Mouse (Mus musculus) right cerebral cortex, adult 18-20 months (tissue): ENCODE results near the gene Rwdd2b.
A peak's percentile ranks its signal among the peaks of the same experiment; 100 is the strongest.

Experiments
- DNase-seq: peaks from one replicate; pipeline ENCODE4 v3.0.0; 2022; ENCODE audit warnings: mixed read lengths

The Rwdd2b gene

GRCm38 (mm10) chr16:87440184-87440686 lies at the start of gene Rwdd2b:
Rwdd2b (minus strand) TSS chr16:87440573.
- DNase-seq: peak; percentile 95

DNA sequence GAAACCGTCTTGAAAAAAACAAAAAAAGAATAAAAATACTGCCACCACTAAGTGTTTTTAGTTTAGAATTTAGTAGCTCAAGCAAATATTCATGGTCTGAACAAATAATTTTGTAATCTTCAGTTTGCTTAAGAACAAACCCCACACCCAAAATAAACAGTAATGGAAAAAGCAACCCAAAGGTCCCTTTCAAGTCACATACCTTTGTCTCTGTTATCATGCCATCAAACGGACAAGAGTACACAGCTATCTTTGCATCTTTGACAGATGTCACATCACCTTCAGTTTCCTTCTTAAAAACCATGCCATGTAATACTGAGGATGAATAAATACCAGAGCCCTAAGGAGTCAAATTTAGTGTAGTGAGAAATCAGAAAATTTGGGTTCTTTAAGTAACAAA lies 48.2 kb upstream of the Rwdd2b start:
- no peak for DNase-seq

DNA sequence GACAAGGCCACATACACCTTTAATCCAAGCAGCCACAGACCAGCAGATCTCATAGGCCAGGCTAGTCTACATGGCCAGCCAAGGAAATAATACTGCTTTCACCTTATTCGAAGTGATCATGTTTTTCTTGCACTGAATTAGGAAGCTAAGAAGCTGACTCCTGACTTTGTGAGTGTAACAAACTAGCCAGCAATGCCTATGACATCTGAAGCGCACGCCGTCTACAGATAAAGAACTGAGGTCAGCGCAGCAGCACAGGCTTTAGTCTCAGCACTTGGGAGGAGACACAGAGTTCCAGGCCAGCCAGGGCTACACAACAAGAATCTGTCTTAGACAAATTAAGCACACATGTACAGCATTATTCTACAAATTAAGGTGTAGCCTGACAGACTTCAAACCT lies 46.4 kb upstream of the Rwdd2b start:
- no peak for DNase-seq

GRCm38 (mm10) chr16:87484367-87484766 lies 44.0 kb upstream of the Rwdd2b start:
- DNase-seq: no peak

GRCm38 (mm10) chr16:87470579-87470978 lies 30.2 kb upstream of the Rwdd2b start:
- DNase-seq: no peak

GRCm38 (mm10) chr16:87458752-87459151 lies 18.4 kb upstream of the Rwdd2b start:
- no peak for DNase-seq

DNA sequence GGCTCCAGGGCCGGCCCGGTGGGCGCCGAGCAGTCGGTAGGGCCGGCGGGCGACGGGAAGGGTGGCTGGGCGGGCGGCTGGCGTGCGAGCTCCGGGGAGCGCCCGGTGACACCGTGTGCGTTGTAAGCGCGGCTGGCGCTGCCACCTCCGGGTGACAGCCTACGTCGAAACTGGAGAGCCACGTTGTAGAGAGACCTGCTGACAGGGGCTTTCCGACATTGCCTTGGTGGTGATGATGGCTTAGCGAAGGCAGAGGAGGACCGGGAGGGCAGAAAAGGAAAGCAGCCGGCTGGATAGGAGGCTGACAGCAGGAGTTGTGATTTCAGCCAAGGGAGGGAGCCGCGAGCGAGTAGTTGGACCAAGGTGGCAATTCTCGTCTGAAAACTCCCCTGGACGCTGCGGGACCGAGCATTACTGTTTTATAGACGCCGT lies 14.8 kb upstream of the Rwdd2b start:
- DNase-seq: no peak

- peak; percentile 96 for DNase-seq
These were observed 14.2 kb upstream of the Rwdd2b start, which contains the start of gene Usp16 for GRCm38 (mm10) chr16:87454419-87455179. Usp16 (plus strand) TSS chr16:87454703.

DNA sequence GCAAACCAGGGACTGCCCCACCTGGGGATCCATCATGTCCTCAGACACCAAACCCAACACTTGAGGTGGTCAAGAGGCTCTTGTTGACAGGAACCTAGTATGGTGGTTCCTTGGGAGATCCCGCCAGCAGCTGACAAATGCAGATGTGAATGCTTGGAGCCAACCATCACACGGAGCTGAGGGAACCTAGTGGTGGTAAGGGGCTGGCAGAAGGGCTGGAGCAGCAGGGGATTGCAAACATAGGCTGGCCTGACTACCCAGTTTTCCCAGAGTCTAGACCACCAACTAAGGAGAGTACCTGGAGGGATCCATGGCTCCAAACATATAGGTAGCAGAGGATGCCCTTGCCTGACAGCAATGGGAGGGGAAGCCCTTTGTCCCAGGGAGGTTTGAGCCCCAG lies 12.9 kb upstream of the Rwdd2b start:
- DNase-seq: no peak

DNA sequence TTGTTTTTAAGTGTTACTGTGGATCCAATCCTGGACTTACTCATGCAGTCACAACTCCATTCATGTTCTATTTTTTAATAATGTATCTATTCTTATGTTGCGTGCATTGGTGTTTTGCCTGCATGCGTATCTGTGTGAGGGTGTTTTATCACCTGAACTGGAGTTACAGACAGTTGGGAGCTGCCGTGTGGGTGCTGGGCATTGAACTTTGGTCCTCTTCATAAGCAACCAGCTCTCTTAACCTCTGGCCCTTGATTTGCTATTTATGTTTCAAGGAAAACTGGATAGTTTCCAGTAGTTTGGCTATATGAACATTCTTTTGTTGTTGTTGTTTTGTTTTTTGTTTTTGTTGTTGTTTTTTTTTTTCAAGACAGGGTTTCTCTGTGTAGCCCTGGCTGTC lies 5.2 kb upstream of the Rwdd2b start:
- no peak for DNase-seq

DNA sequence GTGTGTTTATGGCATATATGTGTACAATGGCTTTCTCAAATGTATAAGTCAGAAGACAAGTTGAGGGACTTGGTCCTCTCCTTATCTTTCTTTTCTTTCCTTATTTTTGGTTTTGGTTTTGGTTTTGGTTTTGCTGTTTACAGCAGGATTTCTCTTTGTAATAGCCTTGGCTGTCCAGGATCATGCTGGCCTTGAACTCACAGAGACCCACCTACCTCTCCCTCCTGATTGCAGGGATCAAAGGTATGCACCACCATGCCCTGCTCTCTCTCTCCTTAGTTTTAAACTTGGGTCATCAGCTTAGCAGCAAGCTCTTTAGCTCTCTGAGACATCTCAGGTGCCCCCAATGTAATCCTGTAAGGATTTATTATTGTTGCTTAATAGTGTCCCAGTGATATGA lies 4.7 kb upstream of the Rwdd2b start:
- no peak for DNase-seq

- no peak for DNase-seq
These were observed 3.7 kb upstream of the Rwdd2b start for GRCm38 (mm10) chr16:87444071-87444470.

- no peak for DNase-seq
These were observed 2.9 kb upstream of the Rwdd2b start for GRCm38 (mm10) chr16:87443245-87443644.

GRCm38 (mm10) chr16:87442291-87442690 lies 1.9 kb upstream of the Rwdd2b start:
- DNase-seq: no peak

GRCm38 (mm10) chr16:87441089-87441488 lies 716 bp upstream of the Rwdd2b start:
- DNase-seq: no peak

DNA sequence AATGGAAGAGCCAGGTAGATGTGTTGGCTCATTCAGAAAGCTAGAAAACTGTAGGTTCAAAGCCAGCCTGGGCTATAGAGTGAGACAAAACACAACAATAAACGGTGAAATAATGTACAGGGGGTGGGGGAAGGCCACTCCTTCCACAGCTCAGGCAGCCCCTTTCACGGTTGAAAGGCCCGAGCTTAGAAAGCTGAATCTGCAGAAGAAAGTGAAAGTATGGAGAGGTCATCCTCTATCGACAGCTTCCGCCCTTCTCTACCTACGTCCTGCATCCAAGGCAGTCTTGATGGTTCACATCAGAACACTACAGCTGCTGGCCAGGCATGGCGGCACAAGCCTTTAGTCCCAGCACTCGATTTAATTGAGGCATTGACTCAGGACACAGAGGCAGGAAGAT lies 1.7 kb downstream of the Rwdd2b start:
- DNase-seq: no peak

- DNase-seq: no peak
These were observed 3.3 kb downstream of the Rwdd2b start for GRCm38 (mm10) chr16:87437096-87437495.

- no peak for DNase-seq
These were observed 4.8 kb downstream of the Rwdd2b start for GRCm38 (mm10) chr16:87435411-87436205.

GRCm38 (mm10) chr16:87434946-87435345 lies 5.4 kb downstream of the Rwdd2b start:
- DNase-seq: no peak

- no peak for DNase-seq
These were observed 6.1 kb downstream of the Rwdd2b start for GRCm38 (mm10) chr16:87434266-87434665.

DNA sequence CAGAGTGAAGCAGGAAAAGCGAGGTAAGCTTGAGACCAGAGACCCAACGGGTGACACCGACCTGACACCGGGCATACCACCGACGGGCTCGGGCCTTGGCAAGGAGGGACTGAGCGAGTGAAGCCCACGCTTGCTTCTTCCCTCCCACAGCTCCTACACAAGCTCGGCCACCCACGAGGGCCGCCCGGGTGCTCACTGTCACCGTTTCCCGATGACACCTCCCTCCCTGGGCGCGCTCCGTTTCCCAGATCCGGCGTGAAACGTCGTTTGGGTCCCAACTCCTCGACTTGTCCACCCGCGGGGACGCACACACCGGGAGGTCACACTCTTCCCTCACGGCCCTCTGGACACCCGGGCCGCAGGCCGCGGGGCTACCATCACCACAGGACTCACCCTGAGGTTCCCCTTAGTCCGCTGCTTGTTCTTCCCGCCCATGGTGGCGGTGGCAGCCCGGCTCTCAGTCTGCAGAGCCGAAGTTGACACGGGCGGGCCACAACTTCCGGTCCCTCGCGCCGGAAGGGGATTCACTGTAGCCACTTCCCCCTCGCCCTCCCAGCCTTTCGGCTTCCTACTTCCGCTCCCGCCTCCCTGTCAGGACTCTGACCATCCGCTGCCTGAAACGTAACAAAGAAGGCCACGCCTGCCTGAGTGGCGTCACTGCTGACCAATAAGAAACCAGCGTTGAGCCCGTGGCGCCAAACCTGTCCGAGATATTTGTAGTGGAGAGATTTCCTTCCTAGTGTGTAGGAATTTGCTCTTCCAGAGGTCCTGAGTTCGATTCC lies 8.1 kb downstream of the Rwdd2b start, which contains the start of gene Ltn1:
Gene Ltn1 (minus strand): TSS at position 580 of the 782 bp plus-strand sequence.
- peak; percentile 99 for DNase-seq

- no peak for DNase-seq
These were observed 12.9 kb downstream of the Rwdd2b start for GRCm38 (mm10) chr16:87427516-87427915.

DNA sequence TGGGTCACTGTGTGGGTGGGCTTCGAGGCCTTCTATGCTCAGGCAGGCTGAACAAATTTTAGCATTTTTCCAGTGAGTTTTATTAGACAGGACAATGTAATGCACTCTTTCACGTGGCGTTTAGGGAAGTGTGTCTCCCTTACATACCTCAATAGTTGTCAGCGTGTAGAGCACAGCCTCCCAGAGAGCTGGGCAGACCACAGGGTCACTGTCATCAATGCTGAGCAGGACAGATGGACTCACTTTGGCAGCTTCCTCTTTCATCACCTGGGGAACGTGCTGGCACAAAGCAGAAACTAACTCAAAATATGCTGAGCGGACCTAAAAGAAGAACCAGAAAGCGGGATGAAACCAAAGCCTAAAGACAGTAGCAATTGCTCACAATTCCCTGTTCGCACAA lies 19.7 kb downstream of the Rwdd2b start:
- DNase-seq: no peak
